Mouse (Mus musculus) embryonic fibroblast, embryonic 13.5 days (primary cell): ENCODE data around the gene Galc. TPM values are rescaled to one million over a fixed set of nuclear protein-coding genes. Genes with fewer than 3 reads are reported as not detected.

Experiments
- H3K27ac ChIP-seq: 2 replicates; pipeline ENCODE4 v1.5.1; 2012; ENCODE audit warnings: low read length, control low read depth, inconsistent platforms; ENCODE audit not compliant: insufficient read depth
- H3K4me1 ChIP-seq: 2 replicates; pipeline ENCODE4 v1.6.1; 2011; ENCODE audit warnings: low read length; ENCODE audit not compliant: control insufficient read depth, insufficient read depth
- H3K4me3 ChIP-seq: 2 replicates; pipeline ENCODE4 v1.5.1; 2011; ENCODE audit warnings: mild to moderate bottlenecking, control low read depth, low read length; ENCODE audit not compliant: insufficient read depth
- CTCF ChIP-seq: IDR thresholded peaks from 2 replicates; pipeline ENCODE4 v1.5.1; 2011; ENCODE audit warnings: mild to moderate bottlenecking, control low read depth, low read length, moderate library complexity, borderline replicate concordance; ENCODE audit not compliant: insufficient read depth
- POLR2A ChIP-seq: IDR thresholded peaks from 2 replicates; pipeline ENCODE4 v1.6.1; 2011; ENCODE audit warnings: low read depth, mild to moderate bottlenecking, control low read depth, low read length, moderate library complexity
- polyA plus RNA-seq: library from polyadenylated mRNA; stranded (reverse); fragments of >200 nt; gene quantifications from 2 replicates; pipeline ENCODE4 v1.2.4, GENCODE M21; 2011; ENCODE audit warnings: low read depth; ENCODE audit not compliant: missing spikeins, insufficient read length

Gene Galc
- polyA plus RNA-seq, 1 experiment: 14.0 TPM

DNA sequence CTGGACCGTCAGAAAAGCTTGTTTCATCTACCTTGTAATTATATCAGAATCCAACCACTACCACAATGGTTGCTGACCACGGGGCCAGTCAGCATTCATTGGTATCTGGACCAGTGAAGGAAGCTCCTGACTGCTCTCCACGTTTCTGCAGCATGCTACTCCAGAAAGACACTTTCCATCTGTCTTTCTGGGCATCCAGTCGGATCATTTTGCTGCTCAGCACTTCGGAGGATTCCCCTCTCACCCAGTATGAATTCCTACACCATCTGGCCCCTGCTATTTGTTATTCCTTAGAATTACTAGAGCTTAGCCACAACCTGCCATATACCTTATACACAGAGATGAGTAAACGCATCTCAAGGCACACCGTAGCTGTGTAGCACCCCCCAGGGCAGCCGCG is 70.2 kb downstream of the Galc start:
- H3K27ac ChIP-seq: no peak overlapping the region
- TF ChIP-seq CTCF: no peak
- no peak for TF ChIP-seq POLR2A
- H3K4me1 ChIP-seq: no peaks in the 10 kb centered on the region
- H3K4me3 ChIP-seq: no peak overlapping the region

DNA sequence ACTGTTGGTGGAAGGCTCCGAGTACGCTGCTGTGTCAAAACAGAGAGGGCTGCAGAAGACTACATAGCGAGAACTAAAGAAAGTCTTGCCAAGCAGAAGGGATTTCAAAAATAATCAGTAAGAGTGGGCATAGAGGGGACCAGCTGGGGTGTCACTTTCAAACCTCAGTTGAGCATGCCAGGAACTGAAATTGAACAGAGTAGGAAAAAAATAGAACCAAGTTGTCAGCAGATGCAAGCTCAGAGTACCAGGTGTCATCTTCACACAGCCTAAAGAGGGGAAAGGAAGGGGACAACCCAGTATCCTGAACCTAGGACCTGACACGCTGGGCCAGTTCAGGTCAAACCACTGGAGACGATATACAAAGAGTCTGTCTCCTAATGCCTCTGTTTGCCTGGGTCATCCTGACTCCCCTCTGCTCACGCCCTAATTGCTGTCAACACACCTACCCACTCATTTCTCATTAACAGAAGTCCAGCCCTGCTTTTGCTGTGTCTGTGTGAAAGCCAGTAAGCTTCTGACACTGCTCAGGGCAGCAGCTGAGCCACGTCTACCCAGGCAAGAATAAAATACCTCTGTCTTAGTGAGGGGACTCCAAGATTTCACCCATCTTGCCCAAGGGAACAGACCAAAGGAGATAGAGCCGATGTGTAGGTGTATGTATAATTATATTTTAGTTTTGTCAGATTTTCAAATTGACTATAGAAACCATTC is 71.9 kb downstream of the Galc start:
- no peak overlapping the region for H3K4me3 ChIP-seq
- no peak overlapping the region for H3K27ac ChIP-seq
- TF ChIP-seq POLR2A: no peak
- no peak for TF ChIP-seq CTCF
- no peaks in the 10 kb centered on the region for H3K4me1 ChIP-seq

DNA sequence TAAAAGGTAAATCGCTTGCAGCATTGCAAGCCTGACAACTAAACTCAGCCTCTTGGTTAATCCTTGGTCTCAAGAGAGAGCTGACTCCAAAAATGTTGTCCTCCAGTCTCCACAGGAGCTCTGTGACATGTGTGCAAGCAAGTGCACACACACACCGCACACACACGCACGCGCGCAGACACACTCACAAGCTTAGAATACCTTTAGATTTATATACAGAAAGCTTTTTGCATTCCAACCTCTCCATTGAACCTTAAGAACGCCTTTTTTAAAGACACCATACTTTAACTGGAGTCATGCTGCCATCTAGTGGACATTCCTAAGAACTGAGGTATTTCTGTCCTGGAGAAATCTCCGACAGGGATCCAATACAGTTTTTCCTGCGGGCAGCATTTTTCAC is 77.5 kb downstream of the Galc start:
- Histone ChIP-seq H3K27ac (no peak overlapping the region), H3K4me3 (no peak overlapping the region), H3K4me1 (peaks cover 2% of the 10 kb centered on the region; the same call in 1 of the 2 replicates)
- no peak for TF ChIP-seq CTCF
- TF ChIP-seq POLR2A: no peak

DNA sequence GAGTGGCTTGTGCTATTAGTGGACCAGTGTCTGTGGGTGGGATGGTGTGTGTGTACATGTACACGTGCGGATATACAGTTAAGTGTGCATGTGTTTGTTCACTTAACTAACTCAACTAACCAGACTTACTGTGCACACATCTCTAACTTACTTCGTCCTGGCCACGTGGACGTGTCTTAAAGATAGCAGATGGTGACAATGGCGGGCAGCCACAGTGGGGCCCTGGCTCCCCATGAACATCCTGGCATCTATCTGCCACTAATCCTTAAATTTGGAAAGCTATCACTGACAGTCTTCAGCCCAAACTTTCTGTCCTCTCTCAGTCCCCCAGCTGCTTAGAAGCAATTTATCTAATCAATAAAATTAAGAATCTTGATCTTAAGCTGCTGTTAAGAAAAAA is 78.5 kb downstream of the Galc start:
- no peak for TF ChIP-seq CTCF
- no peak for TF ChIP-seq POLR2A
- peaks cover 2% of the 10 kb centered on the region; the same call in 1 of the 2 replicates for H3K4me1 ChIP-seq
- no peak overlapping the region for H3K4me3 ChIP-seq
- H3K27ac ChIP-seq: no peak overlapping the region

DNA sequence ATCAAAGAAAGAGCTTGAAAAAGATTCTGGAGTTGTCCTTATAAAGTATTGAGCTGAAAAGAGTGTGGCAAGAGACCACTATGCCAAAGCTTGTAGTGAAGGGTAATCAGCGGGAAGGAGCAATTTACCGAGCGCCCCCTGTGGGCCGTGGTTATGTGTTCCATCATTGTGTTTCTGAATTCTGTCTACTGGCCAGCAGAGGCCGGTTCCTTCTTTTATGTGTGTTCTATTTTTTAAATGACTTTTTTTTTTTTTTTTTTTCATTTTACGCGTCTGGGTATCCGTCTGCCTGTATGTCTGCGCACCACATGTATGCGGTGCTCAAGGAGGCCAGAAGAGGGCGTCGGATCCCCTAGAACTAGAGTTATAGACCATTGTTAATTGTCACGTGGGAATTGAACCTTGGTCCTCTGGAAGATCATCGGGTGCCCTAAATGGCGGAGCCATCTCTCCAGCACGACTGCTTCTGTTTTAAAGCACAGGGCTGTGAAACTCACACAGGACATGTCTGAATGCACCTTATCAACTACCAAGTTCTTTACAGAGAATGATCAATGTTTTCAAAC is 78.9 kb downstream of the Galc start:
- no peak overlapping the region for H3K27ac ChIP-seq
- H3K4me3 ChIP-seq: no peak overlapping the region
- TF ChIP-seq CTCF (no peak), POLR2A (no peak)
- H3K4me1 ChIP-seq: peaks cover 2% of the 10 kb centered on the region; the same call in 1 of the 2 replicates

DNA sequence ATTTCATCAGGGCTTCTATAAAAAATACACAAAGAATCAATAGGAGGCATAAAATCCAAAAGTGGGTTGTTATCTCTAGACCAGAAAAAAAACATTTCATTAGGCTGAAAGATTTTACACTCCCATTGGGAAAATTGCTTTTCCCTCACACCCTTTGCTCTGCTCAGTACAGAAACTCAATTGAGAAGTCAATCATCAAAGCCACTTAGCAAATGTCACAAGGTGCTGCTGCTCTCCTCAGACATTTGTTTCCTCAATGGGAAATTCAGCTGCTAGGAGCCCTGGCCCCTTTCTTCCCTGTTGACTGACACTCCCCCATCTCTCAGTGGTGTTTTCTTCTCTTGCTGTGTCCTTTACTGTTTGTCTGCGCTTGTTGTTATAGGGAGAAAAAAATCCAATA is 79.8 kb downstream of the Galc start:
- TF ChIP-seq CTCF: no peak
- TF ChIP-seq POLR2A: no peak
- H3K4me3 ChIP-seq: no peak overlapping the region
- no peak overlapping the region for H3K27ac ChIP-seq
- H3K4me1 ChIP-seq: peaks cover 2% of the 10 kb centered on the region; the same call in 1 of the 2 replicates

DNA sequence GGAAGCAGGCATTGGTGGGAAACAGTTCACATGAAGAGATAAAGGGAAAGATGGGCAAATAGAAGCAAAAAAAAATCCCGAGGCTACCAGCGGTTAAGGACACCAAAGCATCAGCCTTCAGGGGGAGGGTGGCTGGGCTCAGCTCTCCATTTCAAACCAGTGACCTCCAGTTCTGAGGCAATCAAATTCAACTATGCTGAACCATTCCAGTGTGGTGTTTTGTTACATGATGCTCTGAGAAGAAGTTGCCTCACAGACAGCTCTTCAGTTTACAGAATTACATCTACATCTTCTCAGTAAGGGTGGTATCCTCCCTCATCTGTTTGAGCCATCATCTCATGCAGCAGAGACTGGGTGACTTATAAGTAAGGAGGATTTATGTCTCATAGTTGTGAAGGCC is 82.6 kb downstream of the Galc start:
- TF ChIP-seq CTCF: no peak
- TF ChIP-seq POLR2A: no peak
- Histone ChIP-seq H3K27ac (no peak overlapping the region), H3K4me3 (no peak overlapping the region), H3K4me1 (peaks cover under 1% of the 10 kb centered on the region; the same call in 1 of the 2 replicates)

DNA sequence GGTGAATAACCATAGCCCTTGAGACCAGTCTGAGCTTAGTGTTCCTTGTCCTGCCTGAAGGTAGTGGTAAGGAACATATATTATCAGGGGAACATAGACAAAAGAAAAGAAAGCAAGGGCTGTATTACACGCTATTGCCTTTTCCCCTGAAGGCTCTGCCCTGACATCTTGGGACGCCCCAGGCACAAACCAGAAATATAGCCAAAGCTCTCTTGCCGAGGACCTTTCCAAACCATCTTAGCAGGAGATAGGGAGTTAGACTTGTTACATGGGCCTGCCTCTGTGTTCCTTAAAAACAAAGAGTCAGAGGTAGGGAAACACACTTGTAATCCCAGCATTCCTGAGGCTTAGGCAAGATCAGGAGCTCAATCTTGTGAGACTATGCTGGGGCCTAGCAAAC is 97.4 kb downstream of the Galc start:
- H3K4me1 ChIP-seq: no peaks in the 10 kb centered on the region; the same call in 1 of the 2 replicates
- H3K4me3 ChIP-seq: no peak overlapping the region
- no peak overlapping the region for H3K27ac ChIP-seq
- no peak for TF ChIP-seq CTCF
- TF ChIP-seq POLR2A: no peak

DNA sequence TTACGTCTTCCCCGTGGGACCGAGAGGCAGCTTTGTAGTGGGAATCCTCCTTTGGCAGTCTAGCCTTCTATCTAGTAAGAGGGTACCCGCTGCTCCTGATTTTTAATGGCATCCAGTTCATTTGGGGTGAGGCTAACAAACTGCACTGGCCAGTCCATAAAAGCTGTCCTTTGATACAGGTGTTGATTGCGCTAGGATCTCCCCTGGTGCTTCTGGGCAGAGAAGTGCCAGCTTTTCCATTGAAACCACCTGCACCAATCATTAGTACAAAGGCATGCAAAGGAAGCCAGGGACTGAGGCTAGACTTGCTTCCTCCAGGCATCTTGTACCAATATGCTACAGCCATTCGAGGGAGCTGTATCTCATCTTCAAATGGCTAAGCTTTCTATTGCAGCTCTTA is 98.4 kb downstream of the Galc start:
- TF ChIP-seq POLR2A: no peak
- no peak for TF ChIP-seq CTCF
- no peak overlapping the region for H3K4me3 ChIP-seq
- no peak overlapping the region for H3K27ac ChIP-seq
- no peaks in the 10 kb centered on the region; the same call in 1 of the 2 replicates for H3K4me1 ChIP-seq

Other genes with a start within 250 kb of the Galc start
- 0.33 TPM in 1 of 2 replicates, not detected in the other for gene Gpr65, start 9.2 kb upstream of the Galc start, polyA plus RNA-seq